Mouse (Mus musculus) spleen, adult 10 weeks (tissue): Measurements from ENCODE around the gene Oxgr1. TPM values are rescaled to one million over a fixed set of nuclear protein-coding genes. Genes with fewer than 3 reads are reported as not detected.

Experiments
- polyA plus RNA-seq: library from polyadenylated mRNA; stranded (reverse); fragments of 350-450 nt; fragmentation: Illumina TruSeq; extraction: RNeasy Lipid Tissue Mini Kit (QIAGEN cat#74804); gene quantifications from one replicate; pipeline ENCODE4 v1.2.3, GENCODE M21; 2015; ENCODE audit warnings: low replicate concordance; ENCODE audit not compliant: insufficient read depth

Gene Oxgr1
- polyA plus RNA-seq = not detected

GRCm38 (mm10) chr14:120042187-120042820, at the start of gene Oxgr1:
Oxgr1 (minus strand) TSS chr14:120042435.

Other genes with a start within 250 kb of the Oxgr1 start
- gene Mbnl2, start 233.2 kb upstream of the Oxgr1 start, polyA plus RNA-seq = 90.3 TPM